Mouse (Mus musculus): ENCODE results near the gene Mtmr4.

Mtmr4 gene

DNA sequence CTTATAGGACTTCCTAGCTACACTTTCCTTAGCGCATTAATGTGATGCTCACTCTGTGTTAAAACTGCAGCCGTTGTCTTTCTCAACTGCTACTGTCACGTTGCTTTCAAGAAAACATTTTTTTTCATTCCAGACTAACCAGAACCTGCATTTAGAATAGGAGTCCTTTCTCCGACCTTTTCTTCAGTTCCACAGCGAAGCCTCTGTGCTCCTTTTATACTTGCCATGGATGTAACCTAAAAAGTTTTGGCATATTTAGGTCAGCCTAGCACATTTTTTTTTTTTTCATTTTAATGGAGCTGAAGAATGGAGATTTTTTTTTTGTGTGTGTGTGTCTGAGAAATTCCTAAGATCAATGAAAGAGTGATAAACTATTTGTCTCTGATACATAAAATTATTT is 23.6 kb downstream of the Mtmr4 start:
- no peak for DNase-seq (ENCODE audit: low read depth, low spot score)

DNA sequence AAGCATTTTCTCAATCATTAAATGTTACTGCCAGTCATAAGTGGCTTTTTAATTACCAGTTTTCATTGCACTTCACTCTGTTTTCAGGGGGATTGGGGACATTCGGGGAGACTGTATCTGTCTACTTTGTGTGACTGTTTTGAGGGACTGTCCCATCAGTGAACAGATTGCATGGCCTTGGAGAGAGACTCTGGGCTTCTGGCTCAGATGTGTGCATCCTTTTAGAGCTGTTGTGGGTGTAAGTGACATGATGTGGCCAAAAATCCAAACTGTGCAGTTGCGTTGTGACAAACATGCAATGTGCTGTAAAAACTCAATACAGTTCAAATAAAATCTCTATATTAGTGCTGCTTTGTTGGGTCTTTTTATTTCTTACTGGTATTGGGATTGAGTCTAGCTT is 24.0 kb downstream of the Mtmr4 start:
- no peak for DNase-seq (ENCODE audit: low read depth, low spot score)

DNA sequence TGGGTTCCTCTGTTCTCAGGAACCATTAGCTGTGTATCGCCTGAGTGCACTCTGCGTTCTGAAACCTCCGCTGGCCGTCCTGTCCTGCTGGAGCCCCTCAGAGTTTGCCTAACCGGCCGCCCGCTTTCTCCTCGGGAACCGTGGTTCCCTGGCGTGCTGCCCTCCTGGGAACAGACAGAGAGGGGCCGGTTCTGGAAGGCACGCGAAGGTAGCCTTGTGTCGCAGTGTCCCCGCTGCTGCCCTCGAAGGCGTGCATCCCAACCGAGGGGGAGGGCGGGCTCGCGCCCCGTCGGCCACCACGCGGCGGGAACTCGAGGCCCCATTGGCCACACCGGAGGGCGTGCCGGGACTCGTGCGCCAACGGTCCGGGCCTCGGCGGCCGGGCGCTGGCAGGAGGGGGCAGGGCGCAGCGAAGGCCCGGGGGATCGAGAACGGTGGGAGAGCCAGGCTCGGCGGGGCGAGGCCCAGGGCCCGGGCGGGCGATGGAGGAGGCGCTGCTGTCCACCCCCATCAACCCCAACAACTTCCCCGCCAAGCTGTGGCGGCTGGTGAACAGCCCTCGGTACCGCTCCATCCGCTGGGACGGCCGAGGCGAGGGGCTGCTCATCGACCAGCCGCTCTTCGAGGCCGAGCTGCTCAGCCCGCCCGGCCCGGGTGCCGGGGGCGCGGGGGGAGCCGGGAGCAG is 25.0 kb downstream of the Mtmr4 start, which contains the start of gene Hsf5:
TSS of gene Hsf5 (plus strand) at position 375 of the 685 bp plus-strand sequence.
- no peak for DNase-seq (ENCODE audit: low read depth, low spot score)

DNA sequence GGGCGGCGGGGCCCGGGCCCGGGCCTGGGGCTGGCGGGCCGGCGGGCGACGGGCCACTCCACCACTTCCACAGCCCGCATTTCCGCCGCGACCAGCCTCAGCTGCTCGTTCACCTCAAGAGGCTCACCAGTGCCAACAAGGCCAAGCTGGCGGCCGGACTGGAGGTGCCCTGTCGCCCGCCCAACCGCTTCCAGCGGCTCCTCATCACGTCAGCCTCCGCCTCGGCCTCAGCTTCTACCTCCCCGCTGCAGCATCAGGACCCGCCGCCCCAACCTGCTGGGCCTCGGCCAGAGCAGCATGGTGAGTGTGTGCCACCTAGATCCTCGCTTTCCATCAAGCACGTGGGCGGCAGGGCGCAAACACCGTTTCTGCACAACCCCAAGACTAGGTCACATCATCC is 25.6 kb downstream of the Mtmr4 start:
- no peak for DNase-seq (ENCODE audit: low read depth, low spot score)

DNA sequence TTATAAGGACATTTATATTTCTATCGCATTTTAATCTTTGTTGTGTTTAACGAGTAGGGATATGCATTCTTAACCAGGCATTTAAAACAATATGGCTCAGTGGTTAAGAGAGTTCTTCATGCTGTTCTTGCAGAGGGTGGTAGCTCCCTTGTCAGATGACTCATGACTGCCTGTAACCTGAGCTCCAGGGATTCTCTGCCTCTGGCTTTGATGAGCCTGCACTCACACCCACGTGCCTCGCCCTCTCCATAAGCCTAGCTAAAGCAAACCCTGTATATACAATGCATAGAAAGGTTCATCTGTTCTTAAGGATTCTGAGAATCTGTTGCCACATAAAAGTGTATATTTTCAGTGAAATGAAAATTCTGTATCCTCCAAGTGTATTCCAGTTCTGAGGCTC is 31.2 kb downstream of the Mtmr4 start:
- DNase-seq (ENCODE audit: low read depth, low spot score) = no peak

DNA sequence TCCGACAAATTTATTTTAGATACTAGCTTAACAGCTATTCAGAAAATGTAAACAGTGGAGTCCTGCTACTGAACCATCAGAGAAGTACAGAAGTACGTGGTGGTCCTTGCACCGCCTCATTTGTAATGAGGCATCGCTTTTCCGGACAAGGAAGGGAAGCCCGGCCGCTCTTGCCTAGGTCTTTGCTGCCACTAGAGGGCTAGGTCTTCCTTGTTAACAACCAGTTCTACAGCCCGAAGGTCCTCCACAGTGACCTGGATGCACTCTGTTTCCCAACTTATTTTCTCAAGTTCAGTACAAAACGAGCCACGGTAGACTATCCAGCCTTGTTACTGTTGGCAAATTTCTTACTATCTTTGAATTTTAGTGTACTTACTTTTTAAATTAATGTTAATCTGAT is 37.9 kb downstream of the Mtmr4 start:
- peak; percentile 52 for DNase-seq (ENCODE audit: low read depth, low spot score)

DNA sequence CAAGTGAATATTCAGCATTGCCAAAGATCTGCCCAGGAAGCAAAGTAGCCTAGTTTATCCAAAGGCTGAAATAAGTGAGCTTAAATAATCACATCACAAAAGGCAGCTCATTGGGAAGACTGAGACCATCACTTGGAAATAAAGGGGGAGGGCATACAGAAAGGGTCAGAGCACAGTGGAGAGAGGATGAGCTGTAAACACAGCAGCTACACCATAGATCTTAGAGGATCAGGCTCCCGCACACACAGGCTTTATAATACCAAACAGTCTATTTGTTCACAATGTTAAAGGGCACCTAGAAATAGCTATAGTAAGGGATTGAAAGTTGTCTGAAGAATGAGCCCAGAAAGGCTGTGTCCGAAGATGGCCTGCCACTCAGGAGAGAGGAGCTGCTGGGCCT is 46.8 kb downstream of the Mtmr4 start:
- no peak for DNase-seq (ENCODE audit: low read depth, low spot score)

DNA sequence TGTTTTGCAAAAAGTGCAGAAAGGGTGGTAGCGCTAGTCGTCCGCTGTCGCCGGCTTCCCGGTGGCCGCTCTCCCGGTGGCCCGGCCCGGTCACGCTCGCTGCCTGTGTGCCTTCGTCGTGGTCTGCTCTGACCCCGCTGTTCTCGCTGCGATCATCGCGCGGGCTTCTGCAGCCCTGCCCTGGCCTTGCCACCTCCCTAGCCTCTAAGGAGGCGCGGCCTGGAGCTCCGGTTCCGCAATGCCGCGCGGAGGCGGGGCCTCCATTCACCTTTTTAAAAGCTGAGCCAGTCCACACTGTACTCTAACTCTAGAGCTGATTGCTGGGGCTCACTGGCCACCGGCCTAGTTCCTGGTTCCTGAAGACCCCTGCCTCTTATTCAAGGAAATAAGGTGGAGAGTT is 47.2 kb downstream of the Mtmr4 start:
- DNase-seq (ENCODE audit: low read depth, low spot score) = peak; percentile 64

DNA sequence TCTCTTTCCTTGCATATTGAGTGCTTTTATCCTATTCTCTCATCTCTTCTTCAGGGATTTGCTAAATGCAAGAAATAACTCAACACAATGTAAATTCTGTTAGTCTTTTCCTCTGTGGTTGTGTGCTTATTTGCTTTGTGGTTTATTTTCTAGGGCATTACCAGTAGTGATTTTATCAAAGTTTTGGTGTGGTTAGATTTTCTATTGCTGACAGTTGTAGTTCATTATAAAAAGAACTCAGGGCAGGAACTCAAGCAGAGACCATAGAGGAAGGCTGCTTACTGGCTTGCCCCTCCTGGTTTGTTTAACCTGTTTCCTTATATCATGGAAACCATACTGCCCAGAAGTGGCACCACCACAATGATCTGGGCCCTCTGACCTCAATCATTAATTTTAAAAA is 50.9 kb downstream of the Mtmr4 start:
- DNase-seq (ENCODE audit: low read depth, low spot score) = no peak

DNA sequence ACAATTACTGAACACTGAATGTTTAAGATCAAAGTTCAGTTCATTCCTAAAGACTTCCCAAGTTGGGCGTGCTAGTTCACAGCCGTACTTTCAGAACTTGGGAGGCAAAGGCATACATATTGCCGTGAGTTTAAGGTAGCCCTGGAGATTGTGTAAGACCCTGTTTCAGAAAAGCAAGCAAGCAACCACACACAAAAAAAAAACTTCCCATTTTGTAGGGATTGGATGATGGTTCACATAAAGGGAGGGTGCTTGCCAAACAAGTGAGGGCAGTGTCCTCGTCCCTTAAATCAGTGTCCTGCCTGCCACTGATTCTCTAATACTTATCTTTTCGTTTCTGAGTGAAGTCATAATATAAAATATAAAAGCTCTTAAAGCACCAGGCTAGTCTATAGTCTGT is 62.7 kb downstream of the Mtmr4 start:
- no peak for DNase-seq (ENCODE audit: low read depth, low spot score)

DNA sequence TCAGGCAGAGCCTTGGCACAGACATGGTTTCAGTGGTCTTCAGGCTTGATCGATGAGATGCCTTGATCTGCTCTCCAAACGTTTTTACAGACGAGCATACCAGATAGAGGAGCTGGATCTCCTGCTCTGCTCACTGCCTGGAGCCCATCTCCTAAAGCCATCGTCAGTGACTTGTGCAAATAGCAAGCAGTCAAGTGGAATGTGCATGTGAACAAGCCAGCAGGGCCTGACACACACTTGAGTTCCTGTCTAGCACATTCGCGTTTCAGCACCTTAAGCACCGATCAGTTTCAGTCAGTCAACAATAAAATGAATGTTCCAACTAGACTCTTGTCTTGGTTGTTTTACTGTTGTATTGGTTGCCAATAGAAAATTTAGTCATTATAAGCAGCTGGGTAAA is 67.3 kb downstream of the Mtmr4 start:
- DNase-seq (ENCODE audit: low read depth, low spot score) = no peak

DNA sequence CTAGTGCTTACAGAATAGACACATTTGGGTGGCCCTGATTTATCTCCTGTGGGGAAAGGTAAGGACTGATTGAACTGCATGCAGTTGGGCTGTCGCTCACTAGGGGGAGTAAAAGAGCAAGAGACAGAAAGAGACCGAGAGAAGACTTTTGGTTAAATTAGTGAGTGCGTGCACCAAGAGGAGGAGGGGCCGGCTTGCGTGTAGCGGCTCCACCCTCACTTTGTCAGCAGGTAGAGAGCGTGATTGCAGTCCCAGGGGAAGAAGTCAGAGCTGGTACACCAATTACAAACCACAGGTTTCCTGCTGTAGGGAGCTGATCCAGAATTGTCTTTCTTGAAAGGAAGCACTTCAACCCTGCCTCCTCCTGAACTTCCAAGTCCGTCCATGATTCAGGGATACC is 70.4 kb downstream of the Mtmr4 start, which contains the start of gene Rnf43:
TSS of gene Rnf43 (plus strand) at position 316 of the 400 bp plus-strand sequence.
- peak; percentile 86 for DNase-seq (ENCODE audit: low read depth, low spot score)

DNA sequence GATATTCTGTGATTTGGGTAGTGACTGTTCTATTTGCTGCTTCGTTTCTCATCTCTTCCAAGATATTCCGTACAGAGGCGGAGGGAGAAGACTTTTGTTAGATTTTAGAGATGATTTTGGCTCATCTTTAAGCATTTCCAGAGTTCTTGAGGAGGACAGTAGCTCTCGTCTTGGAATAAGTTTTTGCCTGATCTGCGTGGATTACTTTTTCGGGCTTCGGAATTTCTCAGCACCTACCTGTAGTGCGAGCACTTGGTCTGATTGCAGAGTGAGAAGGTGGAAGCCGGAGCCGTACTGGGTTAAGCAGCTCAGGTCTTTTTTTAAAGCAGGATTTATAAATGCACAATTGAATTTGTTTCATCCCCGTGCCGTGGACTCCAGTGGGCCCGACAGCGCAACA is 70.9 kb downstream of the Mtmr4 start:
- DNase-seq (ENCODE audit: low read depth, low spot score) = no peak

DNA sequence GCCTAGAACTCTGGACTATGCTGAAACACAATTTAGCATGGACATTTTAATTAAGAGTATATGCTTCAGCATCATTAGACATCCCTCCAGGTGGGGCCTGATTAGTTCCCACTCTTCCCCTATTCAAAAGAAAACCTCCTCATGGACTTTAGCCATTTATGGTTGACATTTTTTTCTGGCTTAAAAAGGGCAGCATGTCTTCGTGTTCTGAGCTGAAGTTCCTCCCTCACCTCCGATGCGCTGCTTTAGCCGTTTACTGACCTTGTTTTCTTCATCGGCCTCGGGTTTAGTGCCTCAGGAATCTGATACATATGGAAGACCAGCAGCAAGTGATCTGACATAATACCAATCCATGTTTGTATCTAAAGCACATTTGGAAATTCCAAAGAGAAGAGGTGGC is 72.0 kb downstream of the Mtmr4 start:
- no peak for DNase-seq (ENCODE audit: low read depth, low spot score)

DNA sequence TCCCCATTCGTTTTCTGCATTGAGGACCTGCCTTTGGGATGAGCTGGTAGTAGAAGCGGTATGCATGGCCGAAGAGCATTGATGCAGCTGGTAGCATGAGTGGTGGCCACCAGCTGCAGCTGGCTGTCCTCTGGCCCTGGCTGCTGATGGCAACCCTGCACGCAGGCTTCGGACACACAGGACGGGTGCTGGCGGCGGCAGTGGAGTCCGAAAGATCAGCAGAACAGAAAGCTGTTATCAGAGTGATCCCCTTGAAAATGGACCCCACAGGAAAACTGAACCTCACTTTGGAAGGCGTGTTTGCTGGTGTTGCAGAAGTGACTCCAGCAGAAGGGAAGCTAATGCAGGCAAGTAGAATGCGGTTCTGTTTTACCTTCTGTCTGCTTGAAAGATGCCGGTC is 72.6 kb downstream of the Mtmr4 start:
- no peak for DNase-seq (ENCODE audit: low read depth, low spot score)

DNA sequence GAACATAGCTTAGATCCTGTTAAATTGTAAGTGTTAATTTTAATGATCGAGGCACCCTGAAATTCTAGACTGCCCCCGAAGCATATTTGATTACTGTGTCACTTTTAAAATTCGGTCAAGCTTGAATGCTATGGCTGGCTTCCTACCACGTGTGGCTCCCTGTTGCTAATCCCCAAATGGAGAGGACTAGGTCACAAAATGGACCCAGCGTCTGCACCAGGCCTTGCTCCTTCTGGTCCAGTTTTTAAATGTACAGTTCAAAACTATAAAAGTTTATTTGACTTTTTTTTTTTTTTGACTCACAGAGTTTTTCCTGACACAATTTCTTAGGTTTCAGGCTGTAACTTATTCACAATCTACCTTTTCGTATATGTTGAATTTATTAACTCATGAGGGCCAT is 73.3 kb downstream of the Mtmr4 start:
- DNase-seq (ENCODE audit: low read depth, low spot score) = no peak

DNA sequence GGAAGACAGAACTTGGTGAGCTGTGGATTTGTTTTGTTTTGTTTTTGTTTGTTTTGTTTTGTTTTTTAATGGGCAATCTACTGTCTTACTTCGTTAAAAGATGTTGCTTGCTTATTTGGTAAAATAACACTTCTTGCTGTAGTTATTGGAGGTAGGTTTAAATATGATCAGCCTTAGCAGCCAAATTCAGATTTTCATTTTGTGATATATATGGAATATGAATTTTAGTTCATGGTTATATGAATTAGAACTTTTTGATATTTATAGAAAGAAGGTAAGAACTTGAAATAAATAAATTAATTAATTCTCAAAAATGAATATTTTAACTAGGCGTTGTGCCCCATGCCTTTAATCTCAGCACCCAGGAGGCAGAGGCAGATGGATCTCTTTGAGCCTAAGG is 73.7 kb downstream of the Mtmr4 start:
- no peak for DNase-seq (ENCODE audit: low read depth, low spot score)

Measured in mesoderm, embryonic 11.5 days (tissue).